Mouse (Mus musculus) frontal cortex, postnatal 36 days (tissue): Measurements from ENCODE around the gene Clybl.
A peak's percentile ranks its signal among the peaks of the same experiment; 100 is the strongest.

Experiments used
- DNase-seq, 2 experiments: peaks; one replicate each; pipeline ENCODE4 v3.0.0; 2022; ENCODE audit warnings: low spot score in 2 of 2

The Clybl gene

GRCm38 (mm10) chr14:122181078-122181814, at the start of gene Clybl:
Gene Clybl (plus strand): TSS chr14:122181704.
- peak; percentile 94 for DNase-seq

GRCm38 (mm10) chr14:122136368-122136928, 45.1 kb upstream of the Clybl start:
- no peak for DNase-seq

- no peak for DNase-seq
Observed at GRCm38 (mm10) chr14:122137234-122137633, 44.3 kb upstream of the Clybl start.

- DNase-seq = no peak
Observed at GRCm38 (mm10) chr14:122140126-122140525, 41.4 kb upstream of the Clybl start.

GRCm38 (mm10) chr14:122143585-122144269, 37.8 kb upstream of the Clybl start:
- no peak for DNase-seq

- DNase-seq = no peak
Observed at GRCm38 (mm10) chr14:122145374-122145773, 36.1 kb upstream of the Clybl start.

- DNase-seq = no peak
Observed at GRCm38 (mm10) chr14:122150616-122151015, 30.9 kb upstream of the Clybl start.

GRCm38 (mm10) chr14:122157738-122158137, 23.8 kb upstream of the Clybl start:
- no peak for DNase-seq

- no peak for DNase-seq
Observed at GRCm38 (mm10) chr14:122160916-122161315, 20.6 kb upstream of the Clybl start.

- no peak for DNase-seq
Observed at GRCm38 (mm10) chr14:122168912-122169311, 12.6 kb upstream of the Clybl start.

GRCm38 (mm10) chr14:122170202-122170781, 11.2 kb upstream of the Clybl start:
- no peak for DNase-seq

GRCm38 (mm10) chr14:122171031-122171430, 10.5 kb upstream of the Clybl start:
- DNase-seq = no peak

GRCm38 (mm10) chr14:122176263-122176798, 5.2 kb upstream of the Clybl start:
- no peak for DNase-seq

GRCm38 (mm10) chr14:122179262-122179661, 2.2 kb upstream of the Clybl start:
- DNase-seq = no peak

GRCm38 (mm10) chr14:122181815-122182157, 282 bp downstream of the Clybl start:
- DNase-seq = no peak

- DNase-seq = no peak
Observed at GRCm38 (mm10) chr14:122182220-122182619, 716 bp downstream of the Clybl start.

- no peak for DNase-seq
Observed at GRCm38 (mm10) chr14:122183974-122184373, 2.5 kb downstream of the Clybl start.

GRCm38 (mm10) chr14:122188250-122188649, 6.7 kb downstream of the Clybl start:
- no peak for DNase-seq

GRCm38 (mm10) chr14:122189901-122190300, 8.4 kb downstream of the Clybl start:
- DNase-seq = peak in 1 of 2 experiments; percentile 29

GRCm38 (mm10) chr14:122190527-122190926, 9.0 kb downstream of the Clybl start:
- no peak for DNase-seq

- DNase-seq = peak; percentile 49 to 66
Observed at GRCm38 (mm10) chr14:122190941-122191510, 9.5 kb downstream of the Clybl start.

GRCm38 (mm10) chr14:122194630-122195029, 13.1 kb downstream of the Clybl start:
- DNase-seq = no peak
